Mouse (Mus musculus) hematopoietic stem cell, adult 5-6 weeks (primary cell): ENCODE data around the gene Unc13a. TPM values are rescaled to one million over a fixed set of nuclear protein-coding genes. Genes with fewer than 3 reads are reported as not detected.

ENCODE experiments used
- ATAC-seq, 2 experiments: fragments of 125-278 bp in 1 of 2; replicated peaks in 1 of 2; 2 replicates each; pipeline ENCODE4 v1.8.0; 2016 to 2017; ENCODE audit warnings: inconsistent platforms in 2 of 2, mild to moderate bottlenecking in 2 of 2, moderate number of reproducible peaks in 2 of 2, low read depth in 1 of 2, moderate TSS enrichment in 1 of 2; ENCODE audit not compliant: low FRiP score in 2 of 2, poor library complexity in 2 of 2, severe bottlenecking in 2 of 2, insufficient read depth in 1 of 2, low TSS enrichment in 1 of 2
- total RNA-seq: library from RNA; stranded (forward); fragments of 172-1452, 232-1000 nt; gene quantifications from 2 replicates; pipeline ENCODE4 v1.2.3, GENCODE M21; 2017

Unc13a gene
- total RNA-seq, 1 experiment from 2014 or later, result 3.6 TPM

DNA sequence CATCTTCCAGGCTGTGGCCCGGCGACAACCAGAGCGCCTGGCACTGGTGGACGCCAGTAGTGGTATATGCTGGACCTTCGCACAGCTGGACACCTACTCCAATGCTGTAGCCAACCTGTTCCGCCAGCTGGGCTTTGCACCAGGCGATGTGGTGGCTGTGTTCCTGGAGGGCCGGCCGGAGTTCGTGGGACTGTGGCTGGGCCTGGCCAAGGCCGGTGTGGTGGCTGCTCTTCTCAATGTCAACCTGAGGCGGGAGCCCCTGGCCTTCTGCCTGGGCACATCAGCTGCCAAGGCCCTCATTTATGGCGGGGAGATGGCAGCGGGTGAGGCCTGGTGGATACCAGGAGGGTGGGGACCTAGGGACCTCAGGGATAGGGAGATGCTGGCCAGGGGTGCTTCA lies 92.1 kb downstream of the Unc13a start:
- no peak for ATAC-seq

- ATAC-seq, result no peak
These were observed 92.5 kb downstream of the Unc13a start for GRCm38 (mm10) chr8:71579009-71579408.

DNA sequence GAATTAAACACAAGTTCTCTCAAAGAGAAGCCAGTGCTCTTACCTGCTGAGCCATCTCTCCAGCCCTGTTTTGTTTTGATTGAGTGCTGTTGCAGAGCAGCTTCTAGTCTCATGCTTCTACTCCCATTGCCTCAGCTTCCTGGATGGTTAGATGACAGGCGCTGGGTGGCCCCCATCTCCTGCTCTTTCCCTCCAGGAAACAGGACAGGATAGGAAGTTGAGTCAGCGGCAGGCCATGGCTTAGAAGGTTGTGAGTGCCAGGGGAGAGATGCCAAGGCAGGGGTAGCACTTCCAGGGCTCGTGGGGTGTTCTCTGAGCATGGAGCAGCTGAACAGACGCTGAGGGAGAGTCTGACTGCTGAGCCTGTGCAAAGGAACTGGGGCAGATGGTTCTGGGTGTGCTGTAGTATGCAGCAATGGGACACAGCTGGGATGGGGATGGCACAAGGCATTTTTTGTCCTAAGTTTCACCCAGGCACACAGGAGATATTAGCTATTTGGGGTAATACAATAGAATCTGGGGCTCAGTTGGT lies 93.6 kb downstream of the Unc13a start:
- ATAC-seq, result no peak

DNA sequence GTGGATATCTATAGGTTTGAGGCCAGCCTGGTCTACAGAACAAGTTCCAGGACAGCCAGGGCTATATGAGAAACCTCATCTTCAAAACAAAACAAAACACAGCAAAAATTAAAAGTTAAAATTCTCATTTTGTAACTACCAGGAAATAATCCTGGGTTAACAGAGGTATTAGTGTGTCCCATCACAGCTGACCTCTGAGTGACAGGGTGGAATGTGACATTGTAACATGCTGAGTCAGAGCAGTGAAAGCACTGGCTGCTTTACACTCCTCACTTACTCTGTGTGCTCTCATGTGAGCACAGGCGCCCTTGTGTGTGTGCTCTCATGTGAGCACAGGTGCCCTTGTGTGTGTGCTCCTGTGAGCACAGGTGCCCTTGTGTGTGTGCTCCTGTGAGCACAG lies 96.5 kb downstream of the Unc13a start:
- ATAC-seq, result no peak

GRCm38 (mm10) chr8:71574426-71574825 lies 97.1 kb downstream of the Unc13a start:
- no peak for ATAC-seq

Other genes with a start within 250 kb of the Unc13a start
- gene Abhd8, start 208.1 kb downstream of the Unc13a start, total RNA-seq, result 19.8 and 20.7 TPM in 2 replicates
- gene Mrpl34, start 206.8 kb downstream of the Unc13a start, total RNA-seq, result 35.8 and 61.7 TPM in 2 replicates
- gene Dda1, start 202.6 kb downstream of the Unc13a start, total RNA-seq, result 15.8 and 18.9 TPM in 2 replicates
- gene Ano8, start 185.8 kb downstream of the Unc13a start, total RNA-seq, result 6.7 and 9.2 TPM in 2 replicates
- gene Gtpbp3, start 183.7 kb downstream of the Unc13a start, total RNA-seq, result 8.8 and 14.1 TPM in 2 replicates
- 0.38 TPM in 1 of 2 replicates, not detected in the other for gene Plvap, start 160.0 kb downstream of the Unc13a start, total RNA-seq
- not detected in 2 replicates for gene Ccdc194, start 146.0 kb downstream of the Unc13a start, total RNA-seq
- 65.1 and 74.2 TPM in 2 replicates for gene Bst2, start 134.3 kb downstream of the Unc13a start, total RNA-seq
- gene Mvb12a, start 128.8 kb downstream of the Unc13a start, total RNA-seq, result 37.2 and 60.0 TPM in 2 replicates
- gene Tmem221, start 112.9 kb downstream of the Unc13a start, total RNA-seq, result 0.38 TPM in 1 of 2 replicates, not detected in the other
- gene Nxnl1, start 105.2 kb downstream of the Unc13a start, total RNA-seq, result 0.40 and 0.50 TPM in 2 replicates
- 13.3 and 16.6 TPM in 2 replicates for gene Slc27a1, start 102.9 kb downstream of the Unc13a start, total RNA-seq
- gene Pgls, start 79.6 kb downstream of the Unc13a start, total RNA-seq, result 51.4 and 93.2 TPM in 2 replicates
- gene Fam129c, start 74.1 kb downstream of the Unc13a start, total RNA-seq, result 1.0 and 9.7 TPM in 2 replicates
- 53.6 and 78.4 TPM in 2 replicates for gene Colgalt1, start 60.8 kb downstream of the Unc13a start, total RNA-seq
- gene Jak3, start 4.5 kb upstream of the Unc13a start, total RNA-seq, result 32.8 and 34.1 TPM in 2 replicates
- gene Insl3, start 17.5 kb upstream of the Unc13a start, total RNA-seq, result 6.2 and 8.9 TPM in 2 replicates
- gene B3gnt3, start 30.0 kb upstream of the Unc13a start, total RNA-seq, result 1.3 TPM in 2 replicates
- 90.7 and 99.4 TPM in 2 replicates for gene Fcho1, start 54.0 kb upstream of the Unc13a start, total RNA-seq
- 6.6 and 9.9 TPM in 2 replicates for gene Zfp709, start 210.3 kb upstream of the Unc13a start, total RNA-seq
- 10.8 and 14.6 TPM in 2 replicates for gene Zfp882, start 236.9 kb upstream of the Unc13a start, total RNA-seq
- 12.6 and 20.3 TPM in 2 replicates for gene Zfp617, start 236.9 kb upstream of the Unc13a start, total RNA-seq